Mouse (Mus musculus) thymus, adult 2 months (tissue): ENCODE measurements around the gene Mcl1.

Experiments used
- CTCF ChIP-seq: fragments of 200-500 bp; IDR thresholded peaks from 2 replicates; pipeline ENCODE4 v1.5.1; 2012; ENCODE audit warnings: mild to moderate bottlenecking, control low read depth, low read length, moderate library complexity, borderline replicate concordance; ENCODE audit not compliant: control insufficient read depth, poor library complexity, insufficient read depth; ENCODE audit errors: extremely low read depth
- POLR2A ChIP-seq: fragments of 200-500 bp; IDR thresholded peaks from 2 replicates; pipeline ENCODE4 v1.6.1; 2012; ENCODE audit warnings: mild to moderate bottlenecking, low read length, control low read depth, moderate library complexity; ENCODE audit not compliant: control insufficient read depth, poor library complexity, insufficient read depth; ENCODE audit errors: extremely low read depth

DNA sequence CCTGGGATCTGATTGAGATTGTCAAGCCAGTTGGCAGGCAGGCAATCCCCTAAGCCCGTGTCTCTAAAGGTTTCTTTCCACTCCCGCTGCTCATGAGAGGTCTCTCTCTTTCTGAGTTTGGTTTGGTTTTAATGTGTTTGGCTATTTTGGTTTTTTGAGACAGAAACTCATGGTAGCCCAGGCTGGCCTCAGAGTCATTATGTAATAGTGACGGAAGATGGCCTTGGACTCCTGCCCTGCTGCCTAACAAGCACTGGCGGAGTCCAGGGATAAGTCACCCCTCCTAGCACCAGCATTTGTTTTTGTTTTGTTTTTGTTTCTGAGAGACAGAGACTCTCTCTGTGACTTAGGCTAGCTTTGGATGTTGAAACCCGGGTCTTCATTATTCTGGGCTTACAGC, 3.2 kb upstream of the Mcl1 start:
- TF ChIP-seq CTCF: no peak
- TF ChIP-seq POLR2A: no peak
